Mouse (Mus musculus): ENCODE measurements around the gene Bhlha15.

- TF ChIP-seq GATA1 (IDR thresholded peaks at IDR 0.05; ENCODE audit: borderline replicate concordance, low read length) (no peak), FLI1 (IDR thresholded peaks at IDR 0.05; ENCODE audit: low read length) (no peak)
Observed at GRCm38 (mm10) chr5:144159137-144159536, 30.9 kb upstream of the Bhlha15 start.

Measured in megakaryocyte, embryonic 14.5 days (primary cell).